Mouse (Mus musculus) left cerebral cortex, adult 18-20 months (tissue): ENCODE measurements around the gene Myl3. TPM values are rescaled to one million over a fixed set of nuclear protein-coding genes. Genes with fewer than 3 reads are reported as not detected.

ENCODE experiments used
- DNase-seq, 2 experiments: peaks; one replicate each; pipeline ENCODE4 v3.0.0; 2021 to 2022; ENCODE audit warnings: low spot score in 2 of 2, mixed read lengths in 1 of 2
- total RNA-seq, 2 experiments: library from RNA; stranded (reverse); gene quantifications; 2 replicates each; pipeline ENCODE4 v1.2.3; 2021

The Myl3 gene
- total RNA-seq, 2 experiments from 2014 or later = not detected

DNA sequence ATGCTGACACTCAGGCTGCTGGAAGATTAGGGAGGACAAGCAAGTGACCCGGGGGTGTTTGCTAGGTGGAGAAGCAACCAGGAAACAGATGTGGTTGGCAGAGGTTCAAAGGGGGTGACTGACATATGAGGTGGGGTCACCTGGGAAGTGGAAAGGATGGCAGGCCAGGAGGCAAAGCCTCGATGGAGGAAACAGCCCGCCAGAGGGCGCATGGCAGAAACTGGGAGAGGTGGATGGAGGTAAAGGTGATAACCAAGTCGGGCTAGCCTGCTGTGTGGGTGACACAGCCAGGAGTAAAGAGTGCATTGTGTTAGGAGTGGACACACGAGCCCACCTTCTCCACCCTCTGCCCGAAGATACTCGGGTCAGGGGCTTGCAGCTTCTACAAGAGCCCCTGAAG lies 11.8 kb upstream of the Myl3 start:
- peak in 1 of 2 experiments; percentile 64 for DNase-seq

DNA sequence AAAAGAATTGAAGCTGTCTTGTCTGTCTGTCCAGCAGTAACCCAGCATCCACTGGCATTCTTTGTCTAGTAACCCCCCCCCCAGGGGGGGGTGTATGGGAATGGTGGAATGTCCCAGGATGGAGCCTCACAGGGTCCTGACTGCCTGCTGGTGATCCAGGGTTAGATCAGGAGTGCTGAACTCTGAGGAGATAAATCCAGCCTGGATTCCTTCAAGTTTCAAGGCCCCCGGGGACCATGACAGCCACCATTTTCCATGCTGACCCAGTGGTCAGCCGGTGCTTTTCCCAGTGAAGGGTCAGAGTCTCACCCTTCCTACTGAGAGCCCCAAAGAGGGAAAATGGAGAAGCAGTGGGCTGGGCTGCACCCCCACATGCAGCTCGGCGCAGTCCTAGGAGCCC lies 9.8 kb upstream of the Myl3 start:
- no peak for DNase-seq

DNA sequence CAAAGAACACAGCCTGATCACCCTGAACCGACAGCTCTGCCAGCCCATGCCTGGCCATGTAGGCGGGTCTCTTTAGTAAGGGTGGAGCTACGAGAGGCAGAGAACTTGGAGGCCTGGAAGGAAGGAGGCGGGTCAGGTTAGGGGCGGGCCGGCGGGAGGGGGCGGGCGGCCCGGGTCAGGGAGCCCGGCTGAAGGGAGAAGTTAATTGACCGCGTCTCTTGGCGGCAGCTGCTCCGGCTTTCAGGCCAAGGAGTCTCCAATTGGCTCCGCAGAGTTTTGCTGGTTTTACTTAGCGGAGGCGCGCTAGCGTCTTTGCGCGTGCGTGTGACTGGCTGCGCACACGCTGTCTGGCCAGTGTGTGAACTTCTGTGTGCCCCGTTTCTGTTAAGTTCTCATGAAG lies 9.0 kb upstream of the Myl3 start:
- DNase-seq = peak; percentile 34 to 50

GRCm38 (mm10) chr9:110733102-110733501 lies 8.6 kb upstream of the Myl3 start:
- DNase-seq = no peak

DNA sequence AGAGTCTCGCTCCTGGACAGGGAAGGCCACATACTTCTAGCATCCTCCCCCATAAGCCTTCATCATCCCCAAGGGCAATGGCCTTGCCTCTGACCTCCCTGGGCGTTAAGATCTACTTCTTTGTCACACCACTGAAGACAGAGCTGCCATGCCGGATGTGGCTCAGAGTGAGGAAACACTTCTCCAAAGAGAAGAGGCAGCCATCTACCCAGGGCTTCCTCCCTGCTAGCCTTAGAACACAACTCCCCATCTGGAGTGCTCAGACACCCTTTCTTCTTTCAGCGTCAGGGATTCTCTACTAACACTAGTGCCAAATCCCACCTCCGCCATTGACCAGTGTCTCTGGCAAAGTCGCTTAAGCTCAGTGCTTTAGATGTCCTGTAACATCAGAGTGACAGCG lies 7.5 kb upstream of the Myl3 start:
- no peak for DNase-seq

GRCm38 (mm10) chr9:110736362-110736761 lies 5.3 kb upstream of the Myl3 start:
- no peak for DNase-seq

- DNase-seq = no peak
These were observed 3.6 kb upstream of the Myl3 start for GRCm38 (mm10) chr9:110738054-110738453.

GRCm38 (mm10) chr9:110739961-110740360 lies 1.7 kb upstream of the Myl3 start:
- DNase-seq = no peak

GRCm38 (mm10) chr9:110742295-110742950 lies 762 bp downstream of the Myl3 start:
- no peak for DNase-seq

GRCm38 (mm10) chr9:110742951-110743455 lies 1.3 kb downstream of the Myl3 start:
- no peak for DNase-seq

DNA sequence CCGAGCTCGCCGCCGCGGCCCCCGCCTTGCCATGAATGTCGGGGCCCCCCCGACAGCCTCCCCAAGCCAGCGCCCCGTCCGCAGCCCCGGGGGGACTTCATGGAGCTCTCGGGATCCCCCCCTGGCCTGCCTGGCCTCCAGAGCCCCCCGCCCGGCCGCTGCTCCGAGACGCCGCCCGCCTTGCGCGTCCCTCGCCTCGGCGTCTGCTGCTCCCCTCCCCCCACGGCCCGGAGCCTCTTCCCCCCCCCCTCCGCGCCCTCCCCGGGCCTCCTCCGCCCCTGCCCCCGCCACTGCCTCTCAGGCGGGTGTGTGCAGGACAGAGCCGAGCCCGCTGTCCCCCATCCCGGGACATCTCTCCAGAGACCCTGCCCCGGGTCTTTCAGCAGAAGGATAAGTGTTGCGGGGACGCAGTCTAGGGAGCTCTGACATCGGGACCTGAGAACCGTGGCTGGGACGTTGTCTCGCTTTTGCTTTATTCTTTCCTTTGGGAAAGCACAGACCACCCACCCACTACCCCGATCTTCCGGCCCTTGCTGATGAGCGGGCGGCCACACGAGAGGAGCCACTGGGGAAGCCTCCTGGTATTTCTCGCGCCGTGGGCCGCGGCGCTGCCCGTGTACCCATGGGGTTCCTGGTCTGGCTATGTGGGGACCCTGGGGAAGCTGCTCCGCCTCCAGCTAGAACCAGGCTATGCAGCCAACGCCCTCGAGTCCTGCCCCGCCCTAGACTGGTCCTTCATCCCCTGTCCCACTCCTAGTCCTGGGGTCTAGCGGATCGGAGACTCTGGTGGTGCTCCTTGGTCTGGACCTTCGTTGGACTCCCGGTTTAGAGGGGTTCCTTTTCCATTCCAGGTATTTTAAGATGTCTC lies 2.0 kb downstream of the Myl3 start:
- DNase-seq = no peak

GRCm38 (mm10) chr9:110745752-110746151 lies 4.1 kb downstream of the Myl3 start:
- DNase-seq = no peak

DNA sequence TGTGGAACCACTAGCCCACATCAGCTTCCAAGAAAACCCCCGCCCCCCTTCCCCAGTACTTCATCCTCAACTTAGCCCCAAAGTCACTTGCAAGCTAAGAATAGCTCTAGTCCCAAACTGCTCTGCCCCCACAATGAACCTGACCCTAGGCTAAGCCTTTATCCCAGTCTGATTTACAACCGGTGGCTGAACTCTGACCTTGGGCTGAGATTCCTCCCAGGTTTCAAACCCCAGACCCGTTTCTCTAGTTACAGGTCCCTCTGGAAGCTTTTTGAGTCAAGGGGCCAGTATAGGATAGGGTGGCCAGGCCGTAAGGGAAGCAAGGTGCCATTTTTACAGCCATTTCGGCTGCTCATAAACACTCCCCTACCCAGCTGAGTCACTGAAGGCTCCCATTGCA lies 4.6 kb downstream of the Myl3 start:
- no peak for DNase-seq

DNA sequence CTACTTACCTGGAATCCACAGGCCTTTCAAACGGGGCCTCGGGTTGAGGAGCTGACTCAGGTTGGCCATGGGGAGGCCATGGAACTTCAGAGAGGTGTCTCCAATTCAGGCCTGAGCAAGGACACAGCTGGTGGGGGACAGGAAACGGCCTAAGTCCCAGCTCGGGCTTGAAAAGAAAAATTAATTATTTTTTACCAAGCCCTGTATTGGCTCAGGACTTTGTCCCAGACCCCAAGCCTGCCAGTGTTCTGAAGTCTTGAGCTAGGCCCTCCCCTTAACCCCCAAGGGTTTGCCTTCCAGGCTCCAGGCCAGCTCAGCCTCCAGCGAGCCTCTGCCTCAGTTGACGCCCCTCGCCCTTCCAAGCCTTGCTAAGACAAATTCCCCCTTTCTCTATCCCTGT lies 5.3 kb downstream of the Myl3 start, which contains the start of gene Pth1r:
TSS of gene Pth1r (minus strand) at position 185 of the 400 bp plus-strand sequence.
- no peak for DNase-seq

- no peak for DNase-seq
These were observed 6.8 kb downstream of the Myl3 start for GRCm38 (mm10) chr9:110748451-110748850.

GRCm38 (mm10) chr9:110750404-110751187 lies 8.9 kb downstream of the Myl3 start:
- no peak for DNase-seq

GRCm38 (mm10) chr9:110751412-110751811 lies 9.8 kb downstream of the Myl3 start:
- no peak for DNase-seq

- DNase-seq = no peak
These were observed 11.3 kb downstream of the Myl3 start for GRCm38 (mm10) chr9:110752917-110753435.

DNA sequence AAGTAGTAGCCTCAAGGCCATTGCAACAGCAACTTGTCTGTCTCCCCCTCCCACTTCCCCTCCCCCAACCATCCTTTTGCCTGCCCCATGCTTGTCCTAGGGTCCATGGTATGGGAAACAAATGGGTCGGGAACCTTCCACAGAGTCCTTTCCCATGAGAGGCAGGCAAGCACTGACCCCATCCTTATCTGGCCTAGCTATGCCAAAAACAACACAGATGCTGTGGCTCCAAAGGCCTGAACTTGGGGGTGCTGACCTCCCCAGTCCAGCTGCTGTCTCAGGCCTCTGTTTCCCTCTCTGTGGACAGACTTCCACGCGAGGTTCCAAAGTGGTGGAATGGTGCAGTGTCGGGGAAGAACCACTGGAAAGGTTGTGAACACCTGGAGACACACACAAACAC lies 12.1 kb downstream of the Myl3 start:
- no peak for DNase-seq

DNA sequence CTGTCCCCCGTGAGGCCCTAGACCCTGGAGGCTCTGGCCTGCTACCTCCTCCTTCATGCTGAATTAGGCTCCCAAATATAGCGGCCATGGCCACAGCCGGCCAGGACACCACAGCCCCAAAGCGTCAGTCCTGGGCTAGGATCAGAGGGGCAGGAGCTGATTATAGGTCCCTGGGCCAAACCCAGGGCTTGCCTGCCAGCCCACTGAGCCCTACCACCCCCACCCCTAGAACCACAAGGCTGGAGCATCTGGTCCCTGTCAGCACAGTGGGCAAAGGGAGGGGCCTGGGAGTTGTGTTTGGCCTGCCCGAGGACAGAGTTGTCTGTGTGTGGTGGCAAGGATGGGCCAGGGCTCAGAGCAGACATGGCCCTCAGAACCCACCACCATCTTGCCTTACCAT lies 16.2 kb downstream of the Myl3 start:
- no peak for DNase-seq

- DNase-seq = peak in 1 of 2 experiments; percentile 30
These were observed 16.9 kb downstream of the Myl3 start for GRCm38 (mm10) chr9:110758605-110759004.
